Mouse (Mus musculus) CD4-positive, CD25-positive, alpha-beta regulatory T cell (primary cell): ENCODE results near the gene 4930438A08Rik. TPM values are rescaled to one million over a fixed set of nuclear protein-coding genes. Genes with fewer than 3 reads are reported as not detected.

Source experiments
- polyA plus RNA-seq: library from polyadenylated mRNA; unstranded; fragments of 100-300 nt; shearing (Covaris generic); gene quantifications from one replicate; pipeline ENCODE4 v1.2.1, GENCODE M21; 2017

The 4930438A08Rik gene
- polyA plus RNA-seq, result not detected

GRCm38 (mm10) chr11:58274572-58274971 lies at the start of gene 4930438A08Rik:
Gene 4930438A08Rik, plus strand, starts transcription at chr11:58274799.

GRCm38 (mm10) chr11:58306860-58307308 lies 32.3 kb downstream of the 4930438A08Rik start, which contains the start of gene Zfp692:
Gene Zfp692, plus strand, starts transcription at chr11:58307069.

GRCm38 (mm10) chr11:58330276-58331148 lies 55.9 kb downstream of the 4930438A08Rik start, which contains the start of the genes Zfp672 and Sh3bp5l:
Gene Zfp672, minus strand, starts transcription at chr11:58330339.
Gene Sh3bp5l, plus strand, starts transcription at chr11:58330724.

Other genes starting within 250 kb of the 4930438A08Rik start
- gene Gm12248, start 181.7 kb upstream of the 4930438A08Rik start, polyA plus RNA-seq, result 0.28 TPM
- gene Cnot8, start 170.6 kb upstream of the 4930438A08Rik start, polyA plus RNA-seq, result 100 TPM
- 17.7 TPM for gene Gemin5, start 106.3 kb upstream of the 4930438A08Rik start, polyA plus RNA-seq
- 67.5 TPM for gene Mrpl22, start 103.1 kb upstream of the 4930438A08Rik start, polyA plus RNA-seq
- gene Igtp, start 75.2 kb upstream of the 4930438A08Rik start, polyA plus RNA-seq, result 365 TPM
- 45.8 TPM for gene Irgm2, start 75.2 kb upstream of the 4930438A08Rik start, polyA plus RNA-seq
- gene Zfp692, start 32.3 kb downstream of the 4930438A08Rik start, polyA plus RNA-seq, result 51.1 TPM
- 44.2 TPM for gene Zfp672, start 55.5 kb downstream of the 4930438A08Rik start, polyA plus RNA-seq
- 21.6 TPM for gene Sh3bp5l, start 55.9 kb downstream of the 4930438A08Rik start, polyA plus RNA-seq
- not detected for gene Lypd8, start 104.2 kb downstream of the 4930438A08Rik start, polyA plus RNA-seq
- not detected for gene 1810065E05Rik, start 146.3 kb downstream of the 4930438A08Rik start, polyA plus RNA-seq
- gene Gm12253, start 157.8 kb downstream of the 4930438A08Rik start, polyA plus RNA-seq, result 0.13 TPM
- gene Lypd9, start 178.1 kb downstream of the 4930438A08Rik start, polyA plus RNA-seq, result not detected
- not detected for gene Olfr30, start 187.5 kb downstream of the 4930438A08Rik start, polyA plus RNA-seq
- gene Olfr332, start 217.8 kb downstream of the 4930438A08Rik start, polyA plus RNA-seq, result not detected
- gene Olfr331, start 227.8 kb downstream of the 4930438A08Rik start, polyA plus RNA-seq, result not detected